Mouse (Mus musculus) kidney, embryonic 16.5 days (tissue): ENCODE measurements around the gene Lmo7. TPM values are rescaled to one million over a fixed set of nuclear protein-coding genes. Genes with fewer than 3 reads are reported as not detected.

Experiments
- ATAC-seq: fragments of 200-750 bp; cut with Nextera tagmentation; 2 replicates; pipeline ENCODE4 v1.8.0; 2017; ENCODE audit warnings: moderate TSS enrichment; ENCODE audit not compliant: low FRiP score, low TSS enrichment
- H3K27ac ChIP-seq: fragments of 300-500 bp; sonication (generic); 2 replicates; pipeline ENCODE4 v1.5.1; 2014; ENCODE audit warnings: low read length
- H3K27me3 ChIP-seq: fragments of 300-500 bp; sonication (generic); 2 replicates; pipeline ENCODE4 v1.6.1; 2014; ENCODE audit warnings: low read length, control low read depth, mixed read lengths; ENCODE audit not compliant: insufficient read depth
- H3K36me3 ChIP-seq: fragments of 300-500 bp; sonication (generic); 2 replicates; pipeline ENCODE4 v1.6.1; 2014; ENCODE audit warnings: low read length, control low read depth, mixed read lengths; ENCODE audit not compliant: insufficient read depth
- H3K4me1 ChIP-seq: fragments of 300-500 bp; sonication (generic); 2 replicates; pipeline ENCODE4 v1.6.1; 2014; ENCODE audit warnings: low read length, control low read depth, mixed read lengths; ENCODE audit not compliant: insufficient read depth
- H3K4me2 ChIP-seq: fragments of 300-500 bp; sonication (generic); replicated peaks from 2 replicates; pipeline ENCODE4 v1.6.1; 2014; ENCODE audit warnings: low read depth, low read length
- H3K4me3 ChIP-seq: fragments of 300-500 bp; sonication (generic); 2 replicates; pipeline ENCODE4 v1.5.1; 2014; ENCODE audit warnings: mild to moderate bottlenecking, low read length
- H3K9ac ChIP-seq: fragments of 300-500 bp; sonication (generic); replicated peaks from 2 replicates; pipeline ENCODE4 v1.6.1; 2014; ENCODE audit warnings: low read length
- H3K9me3 ChIP-seq: fragments of 300-500 bp; sonication (generic); 2 replicates; pipeline ENCODE4 v1.6.1; 2016; ENCODE audit warnings: low read length, control low read depth
- WGBS: fragments of 180-500 bp; shearing (Covaris S2); extraction: QIAGEN DNeasy Blood & Tissue Kit; methylation state at CpG from one replicate; pipeline ENCODE4 v1.1.7; 2014; 5-methylcytosine and 5-hydroxymethylcytosine counted together
- polyA plus RNA-seq: library from polyadenylated mRNA; unstranded; fragments of >200 nt; fragmentation: Nextera tagmentation; extraction: Ambion mirVana; gene quantifications from 2 replicates; pipeline ENCODE4 v1.2.1, GENCODE M21; 2015

Lmo7 gene
- polyA plus RNA-seq, 1 experiment from 2014 or later: 17.4 TPM

GRCm38 (mm10) chr14:101841271-101841670 is 111.5 kb downstream of the Lmo7 start:
- Histone ChIP-seq H3K27me3 (no peaks in the 10 kb centered on the region), H3K9me3 (no peaks in the 10 kb centered on the region), H3K9ac (no peak overlapping the region; the same call in 1 of the 2 replicates), H3K4me3 (peak overlapping the region; percentile 30), H3K4me2 (peak overlapping the region; percentile 40), H3K36me3 (no peaks in the 10 kb centered on the region), H3K27ac (no peak overlapping the region), H3K4me1 (peaks cover 26% of the 10 kb centered on the region)
- no peak for ATAC-seq
- 66% methylated on average over 5 of the region's 5 CpGs for WGBS

GRCm38 (mm10) chr14:101842521-101842920 is 112.8 kb downstream of the Lmo7 start:
- no peaks in the 10 kb centered on the region for H3K9me3 ChIP-seq
- H3K4me3 ChIP-seq: no peak overlapping the region
- H3K27me3 ChIP-seq: no peaks in the 10 kb centered on the region
- 0 out of 2 replicates have a peak overlapping the region, but pooled peaks have one; percentile 25 for H3K9ac ChIP-seq
- WGBS: 75% methylated on average over 6 of the region's 6 CpGs
- peaks cover 21% of the 10 kb centered on the region for H3K4me1 ChIP-seq
- ATAC-seq: no peak
- no peaks in the 10 kb centered on the region for H3K36me3 ChIP-seq
- peak overlapping the region; percentile 40 for H3K4me2 ChIP-seq
- no peak overlapping the region for H3K27ac ChIP-seq

GRCm38 (mm10) chr14:101843443-101843842 is 113.7 kb downstream of the Lmo7 start:
- Histone ChIP-seq H3K27me3 (no peaks in the 10 kb centered on the region), H3K9me3 (no peaks in the 10 kb centered on the region), H3K9ac (no peak overlapping the region), H3K4me1 (peaks cover 18% of the 10 kb centered on the region), H3K4me3 (no peak overlapping the region), H3K36me3 (no peaks in the 10 kb centered on the region), H3K4me2 (no peak overlapping the region), H3K27ac (no peak overlapping the region)
- no peak for ATAC-seq
- WGBS: 91% methylated on average over 17 of the region's 17 CpGs

- Histone ChIP-seq H3K9ac (no peak overlapping the region), H3K4me3 (no peak overlapping the region), H3K27me3 (no peaks in the 10 kb centered on the region), H3K36me3 (no peaks in the 10 kb centered on the region), H3K4me2 (no peak overlapping the region), H3K9me3 (no peaks in the 10 kb centered on the region), H3K4me1 (peaks cover 18% of the 10 kb centered on the region), H3K27ac (no peak overlapping the region)
- WGBS: 58% methylated on average over 7 of the region's 7 CpGs
- ATAC-seq: no peak
These were observed 114.7 kb downstream of the Lmo7 start for GRCm38 (mm10) chr14:101844467-101844866.

- WGBS: 67% methylated on average over 8 of the region's 8 CpGs
- no peak for ATAC-seq
- no peak overlapping the region for H3K27ac ChIP-seq
- no peak overlapping the region for H3K4me2 ChIP-seq
- no peak overlapping the region for H3K4me3 ChIP-seq
- H3K9ac ChIP-seq: no peak overlapping the region
- H3K27me3 ChIP-seq: no peaks in the 10 kb centered on the region
- H3K36me3 ChIP-seq: no peaks in the 10 kb centered on the region
- H3K9me3 ChIP-seq: 0 out of 2 replicates have a peak, but pooled peaks cover under 1% of the 10 kb centered on the region
- H3K4me1 ChIP-seq: peaks cover 7% of the 10 kb centered on the region
These were observed 116.5 kb downstream of the Lmo7 start for GRCm38 (mm10) chr14:101846097-101846882.

GRCm38 (mm10) chr14:101847520-101847919 is 117.8 kb downstream of the Lmo7 start:
- Histone ChIP-seq H3K4me3 (no peak overlapping the region), H3K4me1 (peaks cover 9% of the 10 kb centered on the region; the same call in 1 of the 2 replicates), H3K27me3 (no peaks in the 10 kb centered on the region), H3K27ac (no peak overlapping the region), H3K4me2 (no peak overlapping the region), H3K9me3 (0 out of 2 replicates have a peak, but pooled peaks cover 5% of the 10 kb centered on the region), H3K9ac (no peak overlapping the region), H3K36me3 (no peaks in the 10 kb centered on the region)
- WGBS: 88% methylated on average over 7 of the region's 7 CpGs
- ATAC-seq: no peak

- WGBS: 48% methylated on average over 6 of the region's 6 CpGs
- H3K27me3 ChIP-seq: no peaks in the 10 kb centered on the region
- H3K4me3 ChIP-seq: no peak overlapping the region
- peak; percentile 73 for ATAC-seq
- peak overlapping the region; percentile 57 for H3K27ac ChIP-seq
- no peak overlapping the region for H3K9ac ChIP-seq
- H3K9me3 ChIP-seq: 0 out of 2 replicates have a peak, but pooled peaks cover 5% of the 10 kb centered on the region
- no peaks in the 10 kb centered on the region for H3K36me3 ChIP-seq
- no peak overlapping the region for H3K4me2 ChIP-seq
- H3K4me1 ChIP-seq: peaks cover 16% of the 10 kb centered on the region
These were observed 122.9 kb downstream of the Lmo7 start for GRCm38 (mm10) chr14:101852584-101853195.

- Histone ChIP-seq H3K27ac (no peak overlapping the region), H3K4me1 (peaks cover 16% of the 10 kb centered on the region), H3K9ac (no peak overlapping the region), H3K4me3 (no peak overlapping the region), H3K4me2 (no peak overlapping the region), H3K27me3 (no peaks in the 10 kb centered on the region), H3K9me3 (0 out of 2 replicates have a peak, but pooled peaks cover 5% of the 10 kb centered on the region), H3K36me3 (no peaks in the 10 kb centered on the region)
- 85% methylated on average over 1 of the region's 1 CpGs for WGBS
- ATAC-seq: no peak
These were observed 123.5 kb downstream of the Lmo7 start for GRCm38 (mm10) chr14:101853207-101853606.

- ATAC-seq: peak; percentile 80; the same call in 1 of the 2 replicates
- no peak overlapping the region for H3K27ac ChIP-seq
These were observed 124.0 kb downstream of the Lmo7 start for GRCm38 (mm10) chr14:101853722-101854121.

GRCm38 (mm10) chr14:101854226-101854625 is 124.5 kb downstream of the Lmo7 start:
- Histone ChIP-seq H3K27ac (no peak overlapping the region), H3K4me2 (no peak overlapping the region), H3K9ac (no peak overlapping the region), H3K36me3 (no peaks in the 10 kb centered on the region), H3K9me3 (0 out of 2 replicates have a peak, but pooled peaks cover 5% of the 10 kb centered on the region), H3K27me3 (no peaks in the 10 kb centered on the region), H3K4me3 (no peak overlapping the region), H3K4me1 (peaks cover 17% of the 10 kb centered on the region)
- WGBS: 89% methylated on average over 3 of the region's 3 CpGs
- no peak for ATAC-seq

More at GRCm38 (mm10) chr14:101853722-101854121, 124.0 kb downstream of the Lmo7 start:
- Histone ChIP-seq H3K9ac (no peak overlapping the region), H3K27me3 (no peaks in the 10 kb centered on the region), H3K4me2 (no peak overlapping the region), H3K9me3 (0 out of 2 replicates have a peak, but pooled peaks cover 5% of the 10 kb centered on the region), H3K4me3 (no peak overlapping the region), H3K36me3 (no peaks in the 10 kb centered on the region), H3K4me1 (peaks cover 16% of the 10 kb centered on the region)
- WGBS: 37% methylated on average over 4 of the region's 4 CpGs
